Mouse (Mus musculus): Measurements from ENCODE around the gene Zfp36l1. TPM values are rescaled to one million over a fixed set of nuclear protein-coding genes. Genes with fewer than 3 reads are reported as not detected.
A peak's percentile ranks its signal among the peaks of the same experiment; 100 is the strongest.

The Zfp36l1 gene
- polyA plus RNA-seq, 2 experiments from 2014 or later = 109 to 180 TPM

DNA sequence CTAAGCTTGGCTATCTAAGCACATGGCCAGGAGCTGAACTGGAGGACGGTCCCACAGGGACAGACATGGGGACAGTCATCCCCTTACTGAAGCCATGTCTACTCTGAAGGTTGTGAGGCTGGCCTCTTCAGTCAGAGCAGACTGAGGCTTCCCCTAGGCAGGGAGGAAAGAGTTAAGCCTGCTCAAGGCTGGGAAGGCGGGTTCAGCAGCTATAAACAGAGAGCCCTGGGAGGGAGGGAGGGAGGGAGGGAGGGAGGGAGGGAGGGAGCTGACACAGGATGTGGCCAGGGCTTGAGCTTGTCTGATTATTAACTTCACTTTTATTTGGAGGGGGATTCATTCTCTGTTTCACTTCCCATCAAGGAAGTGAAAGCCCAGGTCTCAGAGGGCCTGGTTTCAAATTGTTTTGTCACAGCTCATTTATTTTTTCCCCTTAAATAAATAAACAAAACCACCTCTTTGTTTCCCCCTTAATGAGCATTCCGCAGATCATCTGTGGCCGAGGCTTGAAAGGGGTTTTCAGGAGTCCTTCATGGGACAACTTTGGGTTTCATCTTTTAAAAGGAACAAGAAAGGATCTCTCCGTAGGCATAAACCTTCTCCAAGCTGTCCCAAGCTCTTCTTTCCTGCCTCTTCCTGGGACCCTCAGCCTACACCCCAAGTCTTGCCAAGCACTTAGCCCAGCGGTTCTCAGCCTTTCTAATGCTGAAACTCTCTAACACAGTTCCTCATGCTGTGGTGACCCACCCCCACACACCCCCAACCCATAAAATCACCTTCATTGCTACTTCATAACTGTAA lies 17.9 kb upstream of the Zfp36l1 start:
- peak; percentile 66 for ATAC-seq

DNA sequence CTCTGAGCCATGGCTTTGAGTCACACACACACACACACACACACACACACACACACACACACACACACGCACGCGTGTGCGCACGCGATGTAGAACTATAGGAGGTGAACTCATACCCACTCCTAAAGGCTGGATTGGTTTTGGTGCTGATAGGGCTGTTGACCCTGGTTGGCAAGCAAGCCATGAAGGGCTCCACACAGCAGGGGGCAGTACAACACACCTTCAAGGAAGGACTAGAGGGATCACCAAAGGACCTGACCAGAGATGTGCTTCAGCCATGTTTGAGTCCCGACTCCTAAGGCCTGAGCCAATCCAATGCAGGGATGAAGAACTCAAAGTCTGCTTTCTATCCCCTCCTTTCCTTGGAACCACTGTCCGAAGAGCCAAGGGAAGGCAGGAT lies 16.7 kb upstream of the Zfp36l1 start:
- no peak for ATAC-seq

GRCm38 (mm10) chr12:80127191-80127762 lies 14.5 kb upstream of the Zfp36l1 start:
- ATAC-seq = no peak

- no peak for ATAC-seq
These were observed 12.5 kb upstream of the Zfp36l1 start for GRCm38 (mm10) chr12:80125316-80125715.

DNA sequence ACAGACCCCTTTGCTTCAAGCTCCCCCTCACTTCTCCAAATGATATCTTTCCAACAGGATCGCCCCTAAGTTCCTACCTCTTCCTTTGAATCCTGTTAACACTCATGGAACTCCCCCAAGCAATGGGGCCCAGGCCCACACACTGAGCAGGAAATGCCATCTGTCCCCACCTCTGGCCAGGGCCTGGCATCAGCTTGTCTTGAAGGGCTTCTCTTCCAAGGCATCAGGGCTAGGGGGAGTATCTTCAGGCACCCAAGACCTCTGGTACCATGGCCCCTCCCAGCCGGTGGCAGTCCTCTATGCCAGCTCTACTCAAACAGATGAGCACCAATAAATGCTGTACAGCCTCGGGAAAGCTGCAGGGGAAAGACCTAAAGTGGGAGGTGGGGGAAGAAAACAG lies 11.9 kb upstream of the Zfp36l1 start:
- no peak for ATAC-seq

DNA sequence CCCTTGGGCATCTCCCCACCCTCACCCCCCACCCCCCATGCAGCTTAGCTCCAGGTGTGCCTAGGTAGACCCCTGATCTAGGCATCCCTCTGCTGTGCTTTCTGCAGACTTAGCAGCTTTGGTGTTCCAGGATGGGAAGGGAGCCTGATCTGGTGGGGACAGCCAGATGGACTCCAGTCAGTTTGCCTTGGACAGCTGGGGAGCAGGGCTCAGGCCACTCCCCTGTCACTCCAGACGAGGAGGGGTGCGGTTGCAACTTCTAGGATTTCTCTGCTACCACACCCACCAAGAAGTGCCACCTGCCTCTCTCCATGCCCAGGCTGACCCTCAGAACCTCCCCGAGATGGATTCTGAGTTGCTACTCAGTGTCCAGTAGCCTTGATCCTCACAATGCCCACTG lies 11.4 kb upstream of the Zfp36l1 start:
- ATAC-seq = no peak

GRCm38 (mm10) chr12:80123227-80123803 lies 10.5 kb upstream of the Zfp36l1 start:
- no peak for ATAC-seq

- no peak for ATAC-seq
These were observed 8.6 kb upstream of the Zfp36l1 start for GRCm38 (mm10) chr12:80121438-80121837.

GRCm38 (mm10) chr12:80118588-80118987 lies 5.8 kb upstream of the Zfp36l1 start:
- ATAC-seq = no peak

DNA sequence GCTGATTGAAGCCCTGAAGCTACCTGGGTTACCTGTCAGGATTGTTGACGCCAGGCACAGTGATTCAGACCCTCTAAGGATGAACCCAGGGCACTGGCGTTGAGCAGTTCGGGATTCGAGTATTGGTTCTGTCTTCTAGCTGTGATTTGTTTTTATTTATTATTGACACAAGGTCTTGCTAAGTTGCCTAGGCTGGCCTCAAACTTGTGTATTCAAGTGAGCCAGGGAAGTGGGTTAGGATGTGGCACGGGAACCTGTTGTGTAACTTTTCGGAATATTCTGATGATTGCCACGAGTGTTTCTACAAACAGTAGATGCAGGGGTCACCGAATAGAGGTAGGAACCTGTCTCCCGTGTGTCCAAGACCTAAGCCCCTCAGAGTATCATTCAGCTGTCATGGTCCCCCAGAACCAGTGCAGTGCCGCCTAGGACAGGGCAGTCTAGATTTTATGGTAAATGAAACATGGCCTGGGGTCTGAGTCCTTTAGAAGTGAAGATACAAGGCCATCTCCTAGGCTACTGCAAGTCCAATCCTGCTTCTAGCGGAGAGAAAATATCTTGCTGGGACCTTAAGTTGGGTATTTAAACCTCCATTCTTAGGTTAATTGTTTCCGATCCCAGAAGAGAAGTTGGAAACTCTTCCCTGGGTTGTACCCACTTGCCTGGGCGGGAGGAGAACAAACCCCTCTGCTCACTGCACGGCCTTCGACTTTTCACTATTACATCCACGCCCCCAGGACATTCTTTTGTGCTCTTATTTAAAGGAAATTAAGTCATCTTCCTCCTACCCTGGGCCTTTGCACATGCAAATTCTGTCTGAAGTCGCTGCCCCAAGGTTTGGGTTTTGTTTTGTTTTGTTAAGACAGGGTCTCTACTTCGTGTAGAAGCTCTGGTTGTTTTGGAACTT lies 3.6 kb upstream of the Zfp36l1 start:
- ATAC-seq = no peak

- ATAC-seq = no peak
These were observed 3.0 kb upstream of the Zfp36l1 start for GRCm38 (mm10) chr12:80115863-80116194.

GRCm38 (mm10) chr12:80115142-80115862 lies 2.5 kb upstream of the Zfp36l1 start:
- peak; percentile 38 for ATAC-seq

DNA sequence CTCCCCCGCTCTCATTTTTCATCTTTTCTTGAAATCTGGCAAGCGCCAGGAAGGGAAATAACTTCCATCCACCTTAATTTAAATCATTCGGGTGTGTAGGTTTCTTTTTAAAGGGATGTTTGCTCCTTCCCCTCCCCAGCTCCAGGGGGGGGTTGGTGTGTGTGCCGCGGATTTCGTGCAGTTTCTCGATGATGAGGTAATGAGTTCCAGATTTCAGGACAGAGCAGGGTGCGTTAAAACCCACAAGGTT lies 2.0 kb upstream of the Zfp36l1 start:
- no peak for ATAC-seq

- ATAC-seq = peak; percentile 2
These were observed 1.4 kb upstream of the Zfp36l1 start for GRCm38 (mm10) chr12:80114031-80114891.

DNA sequence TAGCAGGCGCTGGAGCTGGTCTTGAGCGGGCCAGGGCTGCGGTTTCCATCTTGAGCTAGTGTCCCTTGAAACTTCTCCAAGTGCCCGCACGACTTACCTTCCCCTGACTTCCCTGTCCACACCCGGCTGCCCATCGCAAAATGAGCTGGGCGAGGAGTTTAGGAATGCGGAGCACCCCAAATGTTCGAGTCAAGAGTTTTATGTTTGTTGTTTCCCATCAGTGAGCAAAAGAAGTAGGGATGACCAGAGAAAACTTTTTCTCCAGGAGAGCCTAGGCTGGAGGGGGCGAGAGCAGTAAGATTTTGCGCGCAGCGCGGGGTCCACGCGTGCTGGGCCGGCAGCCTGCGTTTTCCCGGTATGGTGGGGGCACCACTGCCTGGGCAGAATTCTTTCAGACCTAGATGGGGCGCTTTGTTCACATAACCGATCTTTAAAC lies 791 bp upstream of the Zfp36l1 start:
- no peak for ATAC-seq

- ATAC-seq = no peak
These were observed 647 bp downstream of the Zfp36l1 start for GRCm38 (mm10) chr12:80112071-80112660.

DNA sequence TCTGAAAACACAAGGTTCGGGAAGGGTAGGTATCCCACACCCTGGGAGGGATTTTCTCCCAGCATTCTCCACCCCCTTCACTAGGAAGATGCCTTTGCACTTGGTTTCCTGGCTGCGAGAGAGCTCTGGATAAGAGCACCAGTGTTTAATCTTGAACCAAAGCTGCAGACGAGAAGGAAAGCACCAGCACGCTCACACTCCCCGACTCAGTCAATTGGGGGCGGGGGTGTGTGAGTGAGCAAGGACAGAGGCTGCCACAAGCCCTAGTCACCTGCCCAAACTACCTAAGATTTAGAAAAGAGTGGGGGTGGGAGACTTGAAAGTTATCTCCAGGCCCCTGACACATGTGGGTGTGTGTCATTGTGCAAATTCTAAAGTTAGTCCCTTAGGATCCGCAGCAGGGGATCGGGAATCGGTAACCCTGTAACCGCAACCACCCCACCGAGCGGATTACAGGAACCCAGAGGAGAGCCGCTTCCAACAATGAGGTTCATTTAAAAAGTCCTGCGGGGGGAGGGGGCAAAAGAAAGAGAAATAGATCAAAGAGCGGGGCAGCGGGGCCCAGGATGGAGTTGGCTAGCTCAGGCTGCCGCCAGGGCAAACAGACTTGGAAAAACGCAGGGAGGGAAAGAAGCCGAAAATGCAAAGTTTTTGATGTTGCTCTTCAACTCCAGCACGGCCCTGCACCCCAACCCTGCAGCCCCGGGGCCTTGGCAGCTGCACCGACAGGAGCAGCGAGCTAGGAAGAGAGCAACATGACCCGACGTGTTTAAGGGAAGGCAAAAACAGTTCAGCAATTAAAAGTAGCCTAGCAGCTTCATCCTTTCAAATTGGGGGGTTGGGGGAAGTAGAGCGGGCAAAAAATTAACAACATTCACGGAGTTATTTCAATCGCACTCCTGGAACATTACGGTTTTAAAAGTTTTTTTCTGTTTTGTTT lies 1.4 kb downstream of the Zfp36l1 start:
- ATAC-seq = no peak

DNA sequence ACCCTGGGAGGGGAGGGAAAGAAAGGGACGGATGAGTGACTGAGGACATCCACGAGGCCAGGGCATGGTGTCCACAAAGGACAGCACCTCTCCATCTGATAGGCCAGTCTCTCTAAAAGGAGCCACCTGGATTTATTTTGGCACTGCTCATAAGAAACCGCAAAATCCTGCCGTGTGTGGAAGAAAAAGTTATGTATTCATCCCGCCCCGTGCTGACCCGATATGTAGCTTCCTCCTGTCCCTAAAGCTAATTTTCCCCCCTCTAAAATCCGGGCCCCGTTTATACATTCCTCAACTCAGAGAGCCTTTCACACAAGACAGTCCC lies 2.3 kb downstream of the Zfp36l1 start:
- no peak for ATAC-seq

DNA sequence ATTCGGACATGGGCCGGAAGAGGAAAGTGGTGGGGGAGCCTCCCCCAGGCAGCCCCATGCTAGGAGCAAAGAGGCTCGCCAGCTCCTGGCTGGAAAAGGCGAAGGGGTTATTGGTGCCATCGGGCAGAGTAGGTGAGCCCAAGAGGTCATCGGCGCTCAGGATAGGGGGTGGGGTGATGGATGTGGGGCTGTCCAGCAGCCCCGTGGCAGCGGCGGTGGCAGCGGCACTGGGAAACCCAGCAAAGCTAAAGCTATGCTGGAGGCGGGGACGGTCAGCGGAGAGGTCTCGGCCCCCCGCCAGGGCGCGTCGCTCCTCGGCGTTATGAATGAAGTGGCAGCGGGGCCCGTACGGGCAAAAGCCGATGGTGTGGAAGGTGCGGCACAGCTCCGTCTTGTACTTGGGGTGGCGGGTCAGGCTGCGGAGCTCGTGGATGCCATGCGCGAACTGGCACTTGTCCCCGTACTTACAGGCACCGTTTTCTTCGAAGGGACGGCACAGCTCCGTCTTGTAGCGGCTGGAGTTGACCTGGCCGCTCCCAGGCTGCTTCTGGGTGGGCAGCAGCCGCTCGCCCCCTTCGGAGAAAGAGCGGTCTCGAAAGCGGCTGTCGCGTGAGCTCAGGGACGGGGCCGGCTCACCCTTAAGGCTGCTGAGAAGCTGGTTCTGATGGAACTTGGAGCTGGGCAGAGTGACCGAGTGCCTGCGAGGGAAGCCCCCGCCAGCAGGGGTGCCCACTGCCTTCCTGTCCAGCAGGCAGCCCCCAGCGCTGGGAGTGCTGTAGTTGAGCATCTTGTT lies 2.9 kb downstream of the Zfp36l1 start:
- ATAC-seq = no peak

All from activated CD4-positive, CD25-positive, alpha-beta regulatory T cell, adult 4 months (primary cell).